Mouse (Mus musculus) E14TG2a.4 (cell line): Measurements from ENCODE around the gene Rflna.

Experiments used
- CTCF ChIP-seq: conservative IDR thresholded peaks from 2 replicates; pipeline ENCODE4 v1.5.1; 2014; ENCODE audit warnings: low read length
- POU5F1 ChIP-seq: IDR thresholded peaks from 2 replicates; pipeline ENCODE4 v1.6.1; 2014; ENCODE audit warnings: low read length, borderline replicate concordance

GRCm38 (mm10) chr5:125000756-125001250 is 2.2 kb upstream of the Rflna start:
- no peak for TF ChIP-seq CTCF
- no peak for TF ChIP-seq POU5F1
